Mouse (Mus musculus) left cerebral cortex, postnatal 25 days (tissue): Measurements from ENCODE around the gene Ogdh. TPM values are rescaled to one million over a fixed set of nuclear protein-coding genes. Genes with fewer than 3 reads are reported as not detected.

Experiments
- DNase-seq, 2 experiments: peaks; one replicate each; pipeline ENCODE4 v3.0.0; 2022; ENCODE audit warnings: low spot score in 2 of 2, mixed read lengths in 1 of 2
- intact Hi-C: fragments of 180-260 bp; cut with DNase I; formaldehyde crosslinking; loops from one replicate; pipeline ENCODE4 v1.15.1; 2025
- total RNA-seq, 2 experiments: library from RNA; stranded (reverse); gene quantifications; 2 replicates each; pipeline ENCODE4 v1.2.3; 2021

Ogdh gene
- total RNA-seq, 2 experiments from 2014 or later, result 240 to 254 TPM

- DNase-seq, result peak; percentile 78 to 83
- intact Hi-C loops, result no loop called here
Observed at GRCm38 (mm10) chr11:6292116-6292987, 919 bp downstream of the Ogdh start.

- no peak for DNase-seq
- intact Hi-C loops, result no loop called here
Observed at GRCm38 (mm10) chr11:6292988-6293349, 1.5 kb downstream of the Ogdh start.

GRCm38 (mm10) chr11:6293601-6294000 lies 2.2 kb downstream of the Ogdh start:
- intact Hi-C loops, result no loop called here

GRCm38 (mm10) chr11:6294632-6295031 lies 3.2 kb downstream of the Ogdh start:
- intact Hi-C loops, result no loop called here
- no peak for DNase-seq

More at GRCm38 (mm10) chr11:6293601-6294000, 2.2 kb downstream of the Ogdh start:
- no peak for DNase-seq

GRCm38 (mm10) chr11:6296077-6296476 lies 4.6 kb downstream of the Ogdh start:
- no peak for DNase-seq
- intact Hi-C loops, result no loop called here

GRCm38 (mm10) chr11:6299435-6299834 lies 8.0 kb downstream of the Ogdh start:
- intact Hi-C loops, result no loop called here
- no peak for DNase-seq

- intact Hi-C loops, result no loop called here
- no peak for DNase-seq
Observed at GRCm38 (mm10) chr11:6302793-6303192, 11.4 kb downstream of the Ogdh start.

GRCm38 (mm10) chr11:6305943-6306430 lies 14.6 kb downstream of the Ogdh start:
- no peak for DNase-seq
- intact Hi-C loops, result no loop called here

GRCm38 (mm10) chr11:6308181-6308580 lies 16.7 kb downstream of the Ogdh start:
- no peak for DNase-seq
- intact Hi-C loops, result no loop called here

GRCm38 (mm10) chr11:6313874-6314406 lies 22.5 kb downstream of the Ogdh start:
- intact Hi-C loops, result no loop called here
- peak; percentile 18 to 47 for DNase-seq

GRCm38 (mm10) chr11:6316821-6317220 lies 25.4 kb downstream of the Ogdh start:
- intact Hi-C loops, result no loop called here
- no peak for DNase-seq

GRCm38 (mm10) chr11:6318559-6318958 lies 27.1 kb downstream of the Ogdh start:
- intact Hi-C loops, result no loop called here
- DNase-seq, result no peak

GRCm38 (mm10) chr11:6319374-6319773 lies 27.9 kb downstream of the Ogdh start:
- no peak for DNase-seq
- intact Hi-C loops, result no loop called here

- intact Hi-C loops, result no loop called here
- no peak for DNase-seq
Observed at GRCm38 (mm10) chr11:6322086-6322485, 30.7 kb downstream of the Ogdh start.

GRCm38 (mm10) chr11:6323348-6323747 lies 31.9 kb downstream of the Ogdh start:
- no peak for DNase-seq
- intact Hi-C loops, result no loop called here

- intact Hi-C loops, result no loop called here
- DNase-seq, result no peak
Observed at GRCm38 (mm10) chr11:6331256-6331655, 39.8 kb downstream of the Ogdh start.

- DNase-seq, result no peak
- intact Hi-C loops, result no loop called here
Observed at GRCm38 (mm10) chr11:6332606-6333005, 41.2 kb downstream of the Ogdh start.

- DNase-seq, result no peak
- intact Hi-C loops, result no loop called here
Observed at GRCm38 (mm10) chr11:6333403-6333802, 42.0 kb downstream of the Ogdh start.

GRCm38 (mm10) chr11:6335321-6335720 lies 43.9 kb downstream of the Ogdh start:
- intact Hi-C loops, result no loop called here
- no peak for DNase-seq

- no peak for DNase-seq
- intact Hi-C loops, result no loop called here
Observed at GRCm38 (mm10) chr11:6336689-6337088, 45.3 kb downstream of the Ogdh start.

GRCm38 (mm10) chr11:6345956-6346355 lies 54.5 kb downstream of the Ogdh start:
- intact Hi-C loops, result no loop called here
- no peak for DNase-seq
